Mouse (Mus musculus) MEL-GATA-1-ER (cell line): ENCODE results near the gene Utp15.

Experiments
- DNase-seq: peaks from one replicate; pipeline ENCODE4 v3.0.0-alpha.2; 2012; ENCODE audit warnings: low read depth; ENCODE audit errors: extremely low read depth

Gene Utp15

DNA sequence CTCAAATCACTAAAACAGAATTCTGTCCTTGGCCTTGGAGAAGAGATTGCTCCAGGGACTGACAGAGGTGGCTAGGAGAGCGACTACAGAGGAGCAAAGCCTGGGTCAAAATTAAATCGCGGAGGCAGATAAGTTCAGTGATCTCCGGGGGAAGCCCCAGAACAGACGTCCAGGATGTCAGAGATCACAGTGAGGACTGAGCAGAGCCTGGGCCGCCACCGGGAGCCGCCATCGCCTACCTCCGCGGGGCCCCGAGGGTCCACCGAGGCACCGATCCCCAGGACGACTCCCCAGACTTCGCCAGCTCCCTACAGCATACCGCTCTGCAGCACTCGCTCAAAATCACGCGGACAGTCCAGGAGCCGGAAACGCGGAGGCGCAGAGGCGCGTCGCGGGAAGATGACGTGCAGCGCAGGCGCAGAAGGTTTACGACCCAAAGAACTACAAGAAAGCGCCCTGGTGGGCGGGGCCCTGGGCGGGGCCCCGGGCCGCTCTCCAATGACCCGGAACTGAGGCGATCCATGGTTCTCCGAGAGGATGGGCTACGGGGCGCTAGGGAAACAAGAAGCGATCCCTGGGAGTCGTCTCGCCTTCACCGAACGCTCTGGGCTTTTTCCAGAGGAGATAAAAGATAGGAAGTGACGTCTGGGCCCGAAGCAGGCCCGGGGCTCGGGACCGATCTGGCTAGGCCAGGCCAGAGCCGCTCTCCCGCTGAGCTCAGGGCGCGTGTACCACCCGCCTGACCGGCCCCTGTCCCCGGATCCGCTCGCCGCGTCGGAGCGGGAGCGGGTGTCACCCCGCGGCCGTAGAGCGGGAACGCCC is at the start of gene Utp15, which contains the start of gene Ankra2:
TSS of gene Utp15 (minus strand) at position 406 of the 822 bp plus-strand sequence.
TSS of gene Ankra2 (plus strand) at position 439 of the 822 bp plus-strand sequence.
- DNase-seq: peak; percentile 93

DNA sequence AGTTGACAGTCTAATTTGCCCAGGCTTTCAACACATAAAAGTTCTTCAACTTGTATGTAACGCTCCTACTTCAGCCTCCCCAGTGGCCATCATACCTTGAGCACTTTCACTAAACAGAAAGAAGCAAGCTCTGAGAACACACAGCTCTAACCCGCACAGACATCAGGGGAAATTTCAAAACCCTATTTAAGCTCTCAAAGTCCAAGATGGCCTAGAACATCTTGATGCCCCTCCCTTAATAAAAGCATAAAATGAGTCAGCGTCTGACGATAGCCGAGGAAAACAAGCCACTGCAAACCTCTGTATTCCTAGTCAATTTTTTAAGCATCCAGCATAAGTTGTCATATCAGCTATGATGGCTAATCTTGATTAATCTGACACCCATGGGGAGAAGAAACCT is 48.8 kb upstream of the Utp15 start:
- DNase-seq: no peak

DNA sequence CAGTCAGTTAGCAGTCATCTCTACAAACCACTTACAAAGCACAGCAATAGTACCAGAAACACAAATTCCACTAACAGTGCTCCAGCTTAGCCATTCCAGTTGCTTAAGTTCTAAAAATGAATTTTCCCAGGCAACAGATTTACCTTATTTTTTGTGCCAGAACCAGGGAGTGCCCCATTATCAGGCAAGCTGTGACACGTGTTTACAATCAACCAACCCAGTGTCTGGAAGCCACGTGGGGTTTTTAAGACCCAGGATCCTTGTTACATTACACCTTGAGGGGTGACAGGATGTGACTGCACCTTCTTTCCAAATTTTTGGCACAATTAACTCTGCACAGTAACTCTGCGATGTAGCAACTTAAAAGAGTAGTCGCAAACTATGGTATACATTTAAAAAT is 45.9 kb upstream of the Utp15 start:
- no peak for DNase-seq

DNA sequence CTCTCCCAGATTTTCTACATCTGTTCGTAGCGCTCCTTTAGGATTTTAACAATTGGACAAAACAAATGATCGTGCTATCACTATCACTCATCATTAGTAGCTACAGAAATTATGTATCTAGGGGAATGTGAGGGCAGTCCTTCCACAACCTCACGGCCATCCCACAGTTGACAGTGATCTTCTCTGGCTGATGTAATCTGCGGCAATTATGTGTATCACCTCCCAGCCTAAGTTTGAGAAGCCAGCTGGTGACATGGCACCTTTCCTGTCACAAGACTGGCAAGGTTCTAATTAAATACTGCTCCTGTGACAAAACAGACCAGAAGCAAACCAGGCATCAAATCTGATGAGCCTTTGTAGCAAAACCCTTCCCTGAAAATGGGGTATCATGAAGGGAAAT is 45.2 kb upstream of the Utp15 start:
- DNase-seq: no peak

DNA sequence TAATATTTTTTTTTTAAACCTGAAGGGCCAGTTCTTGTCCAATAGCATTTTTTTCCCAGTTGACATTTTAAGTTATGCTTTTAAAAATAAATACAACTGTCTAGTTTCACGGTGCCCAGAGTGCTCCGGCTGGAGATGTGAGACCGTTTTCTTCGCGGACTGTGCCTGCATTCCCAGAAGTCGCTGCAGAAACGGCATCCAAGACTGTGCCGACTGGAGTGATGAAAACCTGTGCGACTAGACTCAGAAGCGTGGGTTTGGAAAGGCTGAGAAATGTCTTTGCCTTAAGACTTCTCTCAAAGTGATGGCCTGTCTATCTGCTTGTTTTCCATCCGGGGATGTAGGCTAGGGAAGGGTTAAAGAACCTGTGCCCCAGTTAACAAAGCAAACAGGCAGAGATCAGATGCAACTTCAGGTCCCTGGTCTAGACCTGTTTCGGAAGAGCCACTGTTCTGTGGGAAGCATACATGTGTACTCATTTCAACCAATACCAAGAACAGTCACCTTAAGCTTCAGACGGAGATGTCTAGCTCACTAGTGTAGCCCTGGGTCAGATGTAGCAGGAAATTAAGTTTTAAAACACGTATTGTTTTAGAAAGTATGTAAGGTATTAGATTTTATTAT is 44.1 kb upstream of the Utp15 start:
- DNase-seq: no peak

DNA sequence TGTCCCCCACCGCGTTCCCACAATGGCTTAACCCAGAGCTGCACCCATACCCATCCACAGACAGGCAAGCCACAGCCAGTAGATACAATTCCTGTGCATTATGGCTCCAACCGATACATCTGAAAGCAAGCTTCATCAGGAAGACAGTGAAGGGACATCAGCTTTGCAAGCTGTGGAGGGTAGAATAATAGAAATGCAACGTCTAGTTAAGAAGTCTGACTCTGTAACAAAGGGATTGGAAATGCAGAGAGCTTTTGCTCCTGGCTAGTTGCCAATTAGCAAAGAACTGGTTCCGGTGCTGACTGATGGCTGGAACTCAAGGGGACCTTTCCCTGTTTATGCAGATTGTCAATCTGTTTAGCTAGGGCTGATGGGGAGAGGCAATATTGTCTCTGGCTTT is 43.6 kb upstream of the Utp15 start:
- no peak for DNase-seq

DNA sequence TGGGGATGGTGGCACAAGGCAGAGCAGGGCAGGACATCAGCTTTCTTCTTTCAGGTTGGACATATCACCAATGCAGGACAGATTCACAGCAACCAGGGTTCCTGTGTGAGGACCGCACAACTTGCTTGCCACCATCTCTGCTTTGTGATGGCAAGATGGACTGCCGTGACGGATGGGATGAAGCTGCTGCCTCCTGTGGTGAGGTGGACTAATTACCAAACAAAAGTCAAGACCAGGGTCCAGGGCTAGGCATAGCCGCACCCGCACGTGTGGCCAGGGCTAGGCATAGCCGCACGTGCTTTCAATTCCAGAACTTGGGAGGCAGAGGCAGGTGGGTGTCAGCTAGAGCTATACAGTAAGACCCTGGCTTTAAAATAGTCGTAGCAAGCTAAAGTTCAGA is 42.4 kb upstream of the Utp15 start:
- no peak for DNase-seq

DNA sequence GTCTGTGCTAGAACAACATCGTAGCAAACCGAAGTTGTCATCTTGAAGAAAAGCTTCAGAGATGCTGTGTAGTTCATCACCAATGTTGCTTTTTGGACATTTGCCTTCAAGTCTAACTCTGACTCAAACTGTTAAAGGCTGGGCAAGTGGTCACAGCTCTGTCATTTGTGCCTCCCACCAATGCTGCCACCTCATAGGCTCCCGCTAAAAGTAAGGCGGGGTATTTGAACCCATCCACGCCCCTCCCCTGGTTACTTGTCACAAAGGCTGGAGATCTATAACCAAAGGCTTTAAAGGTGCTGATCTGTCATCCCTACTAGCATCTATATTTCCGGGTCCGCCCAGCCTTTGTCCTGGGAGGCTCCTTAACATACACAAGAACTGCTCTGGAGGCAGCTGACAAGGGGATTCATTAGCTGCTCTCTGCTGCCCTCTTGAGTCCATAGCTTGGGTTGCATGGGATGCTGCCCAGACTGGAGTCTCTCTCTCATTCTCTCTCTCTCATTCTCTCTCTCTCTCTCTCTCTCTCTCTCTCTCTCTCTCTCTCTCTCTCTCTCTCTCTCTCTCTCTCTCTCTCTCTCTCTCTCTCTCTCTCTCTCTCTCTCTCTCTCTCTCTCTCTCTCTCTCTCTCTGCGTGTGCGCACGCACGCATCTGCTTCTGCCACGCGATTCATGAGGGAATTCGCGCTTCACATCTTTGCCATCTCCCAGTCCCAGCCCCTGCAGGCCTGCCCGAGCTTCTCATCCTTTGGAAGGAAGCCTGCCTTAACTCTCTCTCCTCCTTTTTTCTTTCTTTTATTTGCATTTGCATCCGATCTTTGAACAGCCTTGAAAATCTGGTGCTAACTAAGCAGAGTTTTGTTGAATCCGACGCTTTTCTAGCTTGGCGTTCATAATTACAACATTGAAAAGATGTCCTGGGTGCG is 36.3 kb upstream of the Utp15 start:
- peak; percentile 72 for DNase-seq

DNA sequence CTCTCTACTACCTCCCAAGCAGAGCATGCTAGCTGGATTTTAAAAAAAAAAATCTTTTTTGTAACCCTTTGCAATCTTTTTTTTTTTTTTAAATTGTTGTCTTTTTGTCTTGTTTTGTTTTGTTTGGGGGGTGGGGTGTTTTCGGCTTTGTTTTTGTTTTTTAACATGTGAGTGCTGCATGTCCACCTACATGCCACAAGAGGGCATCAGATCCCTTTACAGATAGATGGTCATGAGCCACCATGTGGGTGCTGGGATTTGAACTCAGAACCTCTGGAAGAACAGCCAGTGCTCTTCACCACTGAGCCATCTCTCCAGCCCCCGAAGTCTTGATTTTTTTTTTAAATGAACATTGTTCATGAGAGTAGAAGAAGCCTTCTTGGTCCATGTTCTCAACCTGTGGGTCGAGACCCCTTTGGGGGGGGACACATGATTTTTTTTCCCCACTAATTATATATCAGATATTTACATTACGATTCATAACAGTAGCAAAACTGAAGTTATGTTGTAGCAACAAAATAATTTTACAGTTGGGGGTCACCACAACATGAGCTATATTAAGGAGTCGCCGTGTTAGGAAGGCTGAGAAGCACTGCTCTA is 35.1 kb upstream of the Utp15 start:
- no peak for DNase-seq

DNA sequence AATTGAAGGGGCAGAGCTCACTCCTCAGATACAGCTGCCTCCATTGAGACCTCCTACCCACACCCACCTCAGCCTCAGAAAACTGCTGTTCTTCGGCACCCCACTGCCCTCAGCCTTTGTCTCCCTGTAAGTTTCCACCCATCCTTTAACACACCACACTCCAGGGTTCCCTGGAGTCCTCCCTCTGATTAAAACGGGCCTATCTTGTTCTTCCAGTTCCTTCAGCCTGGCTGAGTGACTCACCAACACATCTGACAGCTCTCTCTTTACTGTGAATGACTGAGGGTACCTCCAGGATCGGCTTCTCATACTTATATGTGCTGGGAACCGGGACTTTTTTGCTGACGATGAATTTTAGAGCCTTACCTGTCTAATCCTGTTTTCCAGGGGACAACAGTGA is 33.2 kb upstream of the Utp15 start:
- DNase-seq: no peak

DNA sequence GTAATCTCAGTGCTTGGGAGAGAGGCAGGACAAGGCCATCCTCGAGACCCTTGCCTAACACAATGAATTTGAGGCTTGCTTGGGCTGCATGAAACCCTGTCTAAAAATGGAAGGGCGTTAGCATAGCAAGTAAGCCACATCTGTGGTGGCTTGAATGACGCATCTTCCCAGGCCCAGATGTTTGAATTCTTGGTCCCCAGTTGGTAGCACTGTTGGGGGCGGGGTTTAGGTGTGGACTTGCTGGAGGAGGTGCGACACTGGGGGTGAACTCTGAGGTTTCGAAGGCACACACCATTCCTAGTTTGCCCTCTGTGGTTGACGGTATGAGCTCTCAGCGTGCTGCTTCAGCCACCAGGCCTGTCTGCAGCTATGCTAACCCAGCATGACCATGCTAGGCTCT is 28.9 kb upstream of the Utp15 start:
- no peak for DNase-seq

DNA sequence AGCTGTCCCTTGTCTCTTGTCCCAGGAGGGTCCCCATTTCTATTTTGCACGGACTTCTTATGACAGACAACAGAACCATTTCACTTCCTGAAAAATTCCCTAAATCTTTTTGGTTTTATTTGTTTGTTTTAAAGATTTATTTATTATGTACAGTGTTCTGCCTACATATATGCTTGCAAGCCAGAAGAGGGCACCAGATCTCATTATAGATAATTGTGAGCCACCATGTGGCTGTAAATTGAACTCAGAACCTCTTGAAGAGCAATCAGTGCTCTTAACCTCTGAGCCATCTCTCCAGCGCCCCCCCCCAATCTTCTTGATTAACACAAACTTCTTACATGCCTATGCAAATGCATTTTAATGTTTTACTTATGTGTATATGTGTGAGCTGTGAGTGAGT is 27.9 kb upstream of the Utp15 start:
- DNase-seq: no peak

DNA sequence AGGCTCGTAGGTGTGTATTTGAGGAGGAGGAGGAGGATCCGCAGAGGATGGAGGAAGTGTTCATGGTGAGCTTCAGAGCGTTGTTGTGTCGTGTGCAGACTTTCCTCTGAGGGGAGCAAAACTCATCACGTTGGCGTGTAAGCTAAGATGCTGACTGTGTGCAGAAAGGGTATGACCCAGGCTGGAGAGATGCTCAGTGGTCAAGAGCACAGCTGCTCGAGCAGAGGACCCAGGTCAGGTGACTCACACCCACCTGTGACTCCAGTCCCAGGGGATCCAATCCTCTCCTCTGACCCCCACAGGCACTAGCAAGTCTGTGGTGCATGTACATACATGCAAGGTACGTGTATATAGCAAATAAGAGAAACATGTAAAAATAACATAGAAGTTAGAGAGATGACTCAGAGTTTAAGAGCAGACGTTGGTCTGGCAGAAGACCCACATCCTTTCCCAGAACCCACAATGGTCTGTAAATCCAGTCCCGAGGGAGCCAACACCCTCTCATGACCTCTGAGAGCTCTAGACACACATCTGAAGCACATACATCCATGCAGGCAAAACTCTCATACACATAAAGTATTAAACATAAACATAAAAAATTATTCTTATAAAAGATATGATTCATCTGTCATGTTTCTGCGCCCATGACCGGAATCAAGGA is 18.3 kb upstream of the Utp15 start:
- no peak for DNase-seq

DNA sequence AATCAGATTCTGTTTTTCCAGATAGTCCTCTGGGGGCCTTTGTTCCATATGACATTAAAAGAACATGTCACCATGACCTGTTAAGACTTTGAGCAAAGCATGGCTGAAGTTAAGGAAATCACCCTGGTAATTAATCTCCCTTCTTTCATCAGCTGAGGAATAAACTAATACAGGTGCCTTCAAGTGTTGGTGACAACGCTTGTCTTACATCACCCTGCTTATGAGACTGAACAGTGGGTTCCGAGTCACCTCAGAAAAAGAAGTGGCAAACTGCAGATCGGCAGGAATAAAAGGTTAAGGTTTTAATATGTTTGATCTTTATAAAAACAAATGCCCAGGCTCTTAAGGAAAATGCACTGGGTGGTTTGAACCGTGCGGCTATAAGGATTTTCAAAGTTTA is 16.8 kb upstream of the Utp15 start, which contains the start of gene Gm21976:
TSS of gene Gm21976 (plus strand) at position 202 of the 400 bp plus-strand sequence.
- DNase-seq: no peak

DNA sequence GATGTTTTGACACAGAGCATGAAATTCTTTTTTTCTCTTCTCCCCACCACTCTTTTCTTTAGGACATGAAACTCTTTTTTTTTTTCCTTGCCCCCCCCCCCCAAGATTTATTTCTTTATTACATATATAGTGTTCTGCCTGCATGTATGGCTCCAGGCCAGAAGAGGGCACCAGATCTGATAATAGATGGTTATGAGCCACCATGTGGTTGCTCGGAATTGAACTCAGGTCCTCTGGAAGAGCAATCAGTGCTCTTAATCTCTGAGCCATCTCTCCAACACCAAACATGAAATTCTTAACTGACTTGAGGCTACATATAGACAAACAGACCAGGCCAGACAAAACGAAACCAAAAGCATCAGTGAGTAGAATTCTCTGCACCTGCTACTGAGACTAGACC is 14.7 kb upstream of the Utp15 start:
- no peak for DNase-seq

DNA sequence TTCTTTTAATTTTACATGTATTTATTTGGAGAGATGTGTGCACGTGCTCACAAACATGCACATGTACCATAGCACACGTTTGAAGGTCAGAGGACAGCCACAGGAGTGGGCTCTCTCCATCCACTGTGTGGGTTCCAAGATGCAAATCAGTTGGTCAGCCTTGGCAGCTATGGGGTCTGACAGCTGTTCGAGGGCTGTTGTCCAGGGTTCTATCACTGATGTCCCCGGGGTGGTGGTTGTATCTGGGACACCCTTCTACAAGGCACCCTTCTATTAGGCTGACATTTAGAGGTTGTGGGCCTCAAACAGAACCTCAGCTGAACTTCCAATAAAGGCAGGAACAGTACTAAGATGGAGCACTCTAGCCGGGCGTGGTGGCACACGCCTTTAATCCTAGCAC is 13.4 kb upstream of the Utp15 start:
- DNase-seq: no peak

DNA sequence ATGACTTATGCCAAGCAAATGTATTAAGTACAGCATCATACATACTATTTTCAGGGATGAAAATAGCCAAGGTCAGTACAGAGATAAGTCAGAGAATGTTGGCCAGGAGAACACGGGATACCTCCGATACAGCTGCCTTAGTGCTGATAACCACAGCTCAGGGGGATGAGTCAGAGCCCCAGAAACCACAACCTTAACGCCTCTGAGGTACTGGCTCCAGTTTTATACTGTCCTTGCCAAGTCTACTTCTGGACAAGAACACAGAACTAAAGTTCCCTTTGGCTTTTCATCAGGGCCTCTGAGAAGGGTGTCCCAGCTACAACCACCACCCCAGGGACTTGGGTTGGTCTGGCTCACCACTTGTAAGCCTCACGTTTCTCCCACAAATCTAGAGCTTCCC is 12.8 kb upstream of the Utp15 start:
- DNase-seq: peak; percentile 90

DNA sequence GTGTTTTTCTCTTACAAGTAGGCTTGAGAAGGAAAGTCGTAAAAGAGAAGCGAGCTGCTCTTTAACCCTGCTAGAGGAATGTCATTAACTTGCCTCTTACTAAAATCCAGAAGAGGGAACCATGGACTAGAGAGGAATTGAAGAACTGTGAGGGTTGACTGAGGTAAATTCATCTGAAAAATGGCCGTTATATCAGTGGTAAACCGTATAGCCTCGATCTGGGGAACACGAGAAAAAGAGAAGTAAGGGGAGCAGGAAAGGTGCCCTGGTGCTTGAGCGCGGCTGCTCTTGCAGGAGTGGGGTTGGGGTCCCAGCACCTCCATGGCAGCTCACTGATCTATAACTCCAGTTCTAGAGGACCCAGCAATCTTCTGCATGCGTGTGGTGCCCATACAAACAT is 11.2 kb upstream of the Utp15 start:
- DNase-seq: no peak

DNA sequence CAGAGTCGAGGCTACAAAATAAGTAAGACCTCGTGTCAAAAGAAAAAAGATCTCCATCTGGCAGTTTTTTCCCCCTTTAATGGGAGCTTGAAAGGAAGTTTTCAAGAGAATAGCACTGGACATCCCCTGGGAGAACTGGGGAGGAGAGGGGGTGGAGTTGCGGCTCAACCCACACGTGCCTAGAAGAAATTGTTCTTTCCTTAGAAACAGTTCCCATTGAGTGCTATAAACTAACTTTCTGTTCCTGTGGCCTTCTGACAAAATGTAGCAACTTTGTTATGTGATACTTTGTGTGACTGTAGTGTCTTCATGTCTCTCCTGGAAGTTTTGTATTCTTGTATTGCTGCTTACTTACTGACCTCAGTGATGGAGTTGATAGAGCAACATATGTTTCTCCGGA is 1.3 kb upstream of the Utp15 start:
- no peak for DNase-seq

DNA sequence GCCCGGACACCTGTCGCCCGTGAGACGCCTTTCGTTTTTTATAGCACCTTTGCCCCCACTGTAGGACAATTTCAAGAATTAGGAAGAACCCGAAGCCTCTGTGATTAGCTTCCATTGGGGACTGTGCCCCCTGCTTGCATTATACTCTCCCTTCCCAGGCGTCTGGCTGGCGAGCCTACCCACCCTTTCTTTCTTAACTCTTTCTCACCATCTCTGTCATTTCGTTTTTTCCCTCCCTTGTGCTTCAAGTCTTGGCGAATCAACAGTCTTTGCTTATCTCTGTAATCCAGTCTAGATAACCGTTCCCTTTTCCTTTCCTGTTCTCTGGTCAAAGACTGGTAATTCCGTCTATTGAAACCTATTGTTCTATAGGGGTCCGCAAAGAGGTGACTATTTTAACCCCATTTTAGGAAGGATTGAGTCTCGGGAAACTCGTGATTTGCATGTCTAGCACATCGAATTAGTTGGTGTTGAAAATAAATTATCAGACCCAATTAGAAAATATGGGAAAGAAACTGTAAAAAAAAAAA is 682 bp upstream of the Utp15 start:
- peak; percentile 28 for DNase-seq

DNA sequence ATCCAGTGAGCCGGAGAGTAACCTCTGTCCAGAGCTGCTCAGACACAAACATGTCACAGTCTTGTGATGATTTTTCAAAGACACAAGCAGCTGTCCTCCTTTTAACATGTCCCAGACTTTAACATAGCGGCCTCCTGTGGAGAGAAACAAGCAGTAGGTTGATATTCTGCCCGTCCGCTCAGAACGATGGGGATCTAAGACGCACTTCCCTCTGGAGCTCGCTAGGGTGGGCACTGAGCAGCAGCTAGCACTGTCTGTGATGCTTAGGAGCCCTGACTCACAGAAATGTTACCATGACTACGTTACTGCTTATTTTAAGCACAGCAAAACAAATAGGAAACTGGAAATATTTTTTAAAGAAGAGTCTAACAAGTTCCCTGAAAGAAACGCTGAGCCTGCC is 7.9 kb downstream of the Utp15 start:
- no peak for DNase-seq
